Mouse (Mus musculus) olfactory bulb, adult 2 months (tissue): ENCODE data around the gene Gbp10. TPM values are rescaled to one million over a fixed set of nuclear protein-coding genes. Genes with fewer than 3 reads are reported as not detected.
"Not testable (repeated sequence)": the region's sequence is repeated elsewhere in the genome, so short reads cannot be mapped to it uniquely, and the experiment has no call there.

ENCODE experiments used
- H3K27ac ChIP-seq: fragments of 200-500 bp; 2 replicates; pipeline ENCODE4 v1.5.1; 2012; ENCODE audit warnings: low read depth, low read length; ENCODE audit not compliant: insufficient read depth
- H3K4me1 ChIP-seq: fragments of 200-500 bp; 2 replicates; pipeline ENCODE4 v1.6.1; 2012; ENCODE audit warnings: low read length; ENCODE audit not compliant: control insufficient read depth, insufficient read depth
- H3K4me3 ChIP-seq: fragments of 200-500 bp; 2 replicates; pipeline ENCODE4 v1.5.1; 2012; ENCODE audit warnings: mild to moderate bottlenecking, low read depth, low read length, moderate library complexity; ENCODE audit not compliant: insufficient read depth
- CTCF ChIP-seq: fragments of 200-500 bp; IDR thresholded peaks from 2 replicates; pipeline ENCODE4 v1.5.1; 2012; ENCODE audit warnings: low read depth, mild to moderate bottlenecking, low read length, moderate library complexity; ENCODE audit not compliant: insufficient read depth
- POLR2A ChIP-seq: fragments of 200-500 bp; IDR thresholded peaks from 2 replicates; pipeline ENCODE4 v1.6.1; 2012; ENCODE audit warnings: mild to moderate bottlenecking, low read depth, low read length, moderate library complexity; ENCODE audit not compliant: insufficient read depth
- WGBS: fragments of 180-500 bp; shearing (Covaris S2); methylation state at CpG from one replicate; pipeline ENCODE4 v1.1.7; 2018; 5-methylcytosine and 5-hydroxymethylcytosine counted together
- polyA plus RNA-seq: library from polyadenylated mRNA; stranded (reverse); fragments of >200 nt; gene quantifications from 2 replicates; pipeline ENCODE4 v1.2.4, GENCODE M21; 2012; ENCODE audit warnings: low replicate concordance; ENCODE audit not compliant: missing spikeins, insufficient read depth, insufficient read length

Gene Gbp10
- polyA plus RNA-seq = not detected in 2 replicates

DNA sequence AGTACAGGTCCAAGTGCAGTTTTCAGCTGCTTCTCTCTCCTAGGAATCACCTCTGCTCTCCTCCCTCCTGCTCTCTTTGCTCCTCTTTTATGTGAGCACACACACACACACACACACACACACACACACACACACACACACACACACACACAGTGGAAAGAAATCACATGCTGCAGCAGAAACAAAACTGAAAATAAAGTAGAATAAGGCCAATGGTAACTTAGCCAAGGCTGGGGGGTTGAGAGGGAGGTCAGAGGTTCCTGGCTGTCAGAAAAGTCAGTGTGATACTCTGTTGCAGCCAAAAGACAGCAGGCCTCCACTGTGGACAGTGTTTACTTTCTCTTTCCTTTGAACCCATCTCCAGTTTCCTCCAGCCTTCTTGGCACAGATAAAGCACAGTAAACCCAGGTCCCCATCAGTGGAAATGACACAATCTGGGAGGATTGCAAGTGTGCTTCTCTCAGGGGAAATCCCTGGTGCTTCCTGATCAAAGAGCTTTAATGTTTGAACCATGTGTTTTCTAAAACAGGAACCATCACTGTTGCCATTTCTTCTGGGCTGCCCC lies at the start of gene Gbp10:
Gene Gbp10 (minus strand): TSS at position 51 of the 565 bp plus-strand sequence.
- not testable (repeated sequence) for H3K27ac ChIP-seq, H3K4me1 ChIP-seq, H3K4me3 ChIP-seq

DNA sequence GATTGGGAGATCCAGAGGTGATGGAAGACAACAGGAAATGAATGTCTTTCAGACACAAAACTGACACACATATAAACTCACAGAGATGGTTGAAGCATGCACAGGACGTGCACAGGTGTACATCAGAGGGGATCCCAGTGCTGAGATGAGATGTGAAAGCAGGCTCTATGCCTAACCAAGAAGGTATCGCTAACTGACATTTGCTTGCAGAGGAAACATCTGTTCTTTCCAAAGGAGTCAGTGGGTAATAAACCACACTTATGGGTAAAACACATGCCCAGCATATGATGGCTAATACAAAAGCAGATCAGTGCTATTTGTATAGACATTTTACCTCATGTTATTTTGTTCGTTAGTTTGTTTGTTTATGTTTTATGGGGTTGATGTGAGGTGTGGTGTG lies 21.3 kb upstream of the Gbp10 start:
- not testable (repeated sequence) for H3K4me1 ChIP-seq, H3K27ac ChIP-seq, H3K4me3 ChIP-seq
- 92% methylated on average over 1 of the region's 3 CpGs for WGBS

- TF ChIP-seq POLR2A (no peak), CTCF (no peak)
- no peak overlapping the region for H3K4me3 ChIP-seq
- no peaks in the 10 kb centered on the region for H3K4me1 ChIP-seq
- H3K27ac ChIP-seq = no peak overlapping the region
Measured at GRCm38 (mm10) chr5:105252491-105252890, 13.2 kb upstream of the Gbp10 start.

DNA sequence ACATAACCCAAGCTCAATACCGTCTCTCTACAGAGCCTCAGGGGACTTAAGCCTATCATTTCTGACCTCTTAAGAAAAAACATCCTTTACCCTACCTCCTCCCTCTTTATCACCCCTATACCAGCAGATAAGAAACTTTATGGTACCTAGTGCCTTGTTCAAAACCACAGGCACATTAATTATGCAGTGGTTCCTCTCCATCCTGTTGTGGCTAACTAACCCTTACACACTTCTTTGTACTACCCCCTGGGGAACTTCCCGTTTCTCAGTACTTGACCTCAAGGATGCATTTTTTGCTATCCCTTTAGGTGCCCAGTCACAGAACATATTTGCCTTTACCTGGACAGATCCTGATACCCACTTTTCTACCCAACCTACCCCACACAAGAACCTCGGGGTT lies 5.4 kb upstream of the Gbp10 start:
- H3K4me3 ChIP-seq, H3K4me1 ChIP-seq, H3K27ac ChIP-seq: not testable (repeated sequence)
- 90% methylated on average over 3 of the region's 3 CpGs for WGBS

GRCm38 (mm10) chr5:105240982-105241381 lies 1.6 kb upstream of the Gbp10 start:
- peak overlapping the region; percentile 33 for H3K27ac ChIP-seq
- not testable (repeated sequence) for H3K4me3 ChIP-seq, H3K4me1 ChIP-seq
- WGBS = 29% methylated on average over 5 of the region's 5 CpGs

- not testable (repeated sequence) for H3K27ac ChIP-seq, H3K4me1 ChIP-seq, H3K4me3 ChIP-seq
- WGBS = 94% methylated on average over 1 of the region's 1 CpGs
Measured at GRCm38 (mm10) chr5:105238402-105238801, 931 bp downstream of the Gbp10 start.

DNA sequence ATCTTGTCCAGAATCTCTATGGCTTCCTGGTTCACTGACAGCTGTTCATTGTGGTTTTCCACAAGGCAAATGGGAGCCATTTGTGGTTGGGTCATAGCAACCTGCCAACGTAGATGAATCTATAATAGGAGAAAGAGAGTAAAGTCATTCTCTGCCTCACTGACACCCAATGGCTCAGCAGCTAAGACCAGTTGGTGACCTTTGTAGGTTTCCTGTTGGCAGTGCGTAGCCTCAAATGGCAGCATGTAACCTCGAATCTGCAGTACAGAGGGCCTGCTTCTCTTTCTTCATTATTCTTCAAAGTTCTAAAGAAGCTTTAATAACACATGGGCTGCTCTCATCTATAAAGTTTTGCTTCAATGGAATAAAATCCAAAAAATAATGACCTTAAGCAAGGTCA lies 3.3 kb downstream of the Gbp10 start:
- not testable (repeated sequence) for H3K27ac ChIP-seq, H3K4me3 ChIP-seq, H3K4me1 ChIP-seq
- WGBS = 79% methylated on average over 3 of the region's 3 CpGs

- not testable (repeated sequence) for H3K27ac ChIP-seq, H3K4me1 ChIP-seq, H3K4me3 ChIP-seq
- WGBS = 100% methylated on average over 1 of the region's 3 CpGs
Measured at GRCm38 (mm10) chr5:105208957-105209356, 30.4 kb downstream of the Gbp10 start.

- H3K4me3 ChIP-seq, H3K4me1 ChIP-seq: not testable (repeated sequence)
- 91% methylated on average over 4 of the region's 4 CpGs for WGBS
Measured at GRCm38 (mm10) chr5:105200791-105201355, 38.5 kb downstream of the Gbp10 start.

DNA sequence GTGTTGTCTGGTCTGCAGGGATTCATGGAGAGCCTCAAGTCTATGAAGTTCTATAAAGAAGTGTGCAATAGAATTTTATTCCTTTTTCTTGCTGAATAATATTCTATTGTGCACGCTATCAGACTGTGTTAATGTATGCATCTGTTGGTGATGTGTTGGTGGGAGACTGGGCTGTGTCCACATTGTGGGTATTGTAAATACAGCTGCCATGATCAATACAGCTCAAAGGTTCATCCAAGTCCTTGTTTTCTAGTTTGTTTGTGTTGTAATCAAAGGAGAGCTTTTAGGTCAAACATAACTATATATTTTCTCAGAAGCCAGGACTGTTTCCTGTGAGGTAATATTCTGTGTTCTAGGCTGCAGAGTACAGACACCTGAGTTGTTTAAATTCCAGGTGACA lies 40.2 kb downstream of the Gbp10 start:
- H3K4me3 ChIP-seq, H3K27ac ChIP-seq, H3K4me1 ChIP-seq: not testable (repeated sequence)
- WGBS = 95% methylated on average over 1 of the region's 1 CpGs

More at GRCm38 (mm10) chr5:105200791-105201355, 38.5 kb downstream of the Gbp10 start:
- H3K27ac ChIP-seq = not testable (repeated sequence)

DNA sequence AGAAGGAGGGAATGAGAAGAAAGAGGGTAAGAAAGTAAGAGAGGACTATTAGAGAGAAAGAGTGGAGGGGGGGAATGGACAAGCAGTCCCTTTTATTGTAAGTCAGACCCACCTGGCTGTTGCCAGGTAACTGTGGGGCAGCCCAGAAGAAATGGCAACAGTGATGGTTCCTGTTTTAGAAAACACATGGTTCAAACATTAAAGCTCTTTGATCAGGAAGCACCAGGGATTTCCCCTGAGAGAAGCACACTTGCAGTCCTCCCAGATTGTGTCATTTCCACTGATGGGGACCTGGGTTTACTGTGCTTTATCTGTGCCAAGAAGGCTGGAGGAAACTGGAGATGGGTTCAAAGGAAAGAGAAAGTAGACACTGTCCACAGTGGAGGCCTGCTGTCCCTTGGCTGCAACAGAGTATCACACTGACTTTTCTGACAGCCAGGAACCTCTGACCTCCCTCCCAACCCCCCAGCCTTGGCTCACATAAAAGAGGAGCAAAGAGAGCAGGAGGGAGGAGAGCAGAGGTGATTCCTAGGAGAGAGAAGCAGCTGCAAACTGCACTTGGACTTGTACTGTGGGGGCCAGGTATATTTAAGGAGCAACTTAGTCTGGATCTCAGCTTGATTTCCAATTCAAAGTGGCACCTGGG lies 41.3 kb downstream of the Gbp10 start:
- not testable (repeated sequence) for H3K4me1 ChIP-seq, H3K4me3 ChIP-seq

DNA sequence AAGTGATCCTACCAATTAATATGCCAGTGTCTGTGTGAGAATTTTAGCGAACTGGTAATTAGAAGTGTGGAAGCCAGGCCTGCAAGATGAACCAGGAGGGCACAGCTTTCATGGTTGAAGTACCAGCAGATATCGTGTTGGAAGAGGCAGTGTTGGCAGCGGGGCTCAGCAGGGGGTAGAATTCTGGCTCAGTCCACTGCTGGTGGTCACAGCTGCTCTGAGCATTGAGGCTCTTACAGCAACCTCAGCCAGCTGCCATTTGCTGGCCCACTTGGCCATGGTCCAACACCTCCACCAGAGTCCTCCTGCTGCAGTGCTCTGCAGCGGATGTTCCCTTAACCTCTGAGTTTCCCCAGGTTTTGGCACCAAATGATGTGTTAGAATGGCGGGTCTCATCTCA lies 43.0 kb downstream of the Gbp10 start:
- H3K27ac ChIP-seq, H3K4me3 ChIP-seq, H3K4me1 ChIP-seq: not testable (repeated sequence)
- 40% methylated on average over 5 of the region's 5 CpGs for WGBS

More for the DNA sequence above, 41.3 kb downstream of the Gbp10 start:
- H3K27ac ChIP-seq = not testable (repeated sequence)

DNA sequence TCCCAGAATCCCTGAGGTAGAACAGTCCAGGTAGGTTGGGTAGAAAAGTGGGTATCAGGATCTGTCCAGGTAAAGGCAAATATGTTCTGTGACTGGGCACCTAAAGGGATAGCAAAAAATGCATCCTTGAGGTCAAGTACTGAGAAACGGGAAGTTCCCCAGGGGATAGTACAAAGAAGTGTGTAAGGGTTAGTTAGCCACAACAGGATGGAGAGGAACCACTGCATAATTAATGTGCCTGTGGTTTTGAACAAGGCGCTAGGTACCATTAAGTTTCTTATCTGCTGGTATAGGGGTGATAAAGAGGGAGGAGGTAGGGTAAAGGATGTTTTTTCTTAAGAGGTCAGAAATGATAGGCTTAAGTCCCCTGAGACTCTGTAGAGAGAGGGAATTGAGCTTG lies 46.8 kb downstream of the Gbp10 start:
- WGBS = 84% methylated on average over 2 of the region's 2 CpGs
- H3K4me3 ChIP-seq, H3K4me1 ChIP-seq, H3K27ac ChIP-seq: not testable (repeated sequence)
